Mouse (Mus musculus) C2C12 (cell line): ENCODE results near the gene Arid5b.

Experiments
- CEBPB ChIP-seq: IDR thresholded peaks from one replicate; pipeline ENCODE4 v1.6.1; 2011; ENCODE audit warnings: low read depth, mild to moderate bottlenecking, control low read depth, moderate library complexity
- CTCF ChIP-seq: IDR thresholded peaks from one replicate; pipeline ENCODE4 v1.5.1; 2011; ENCODE audit not compliant: control insufficient read depth, insufficient read depth, insufficient read length
- MAX ChIP-seq: IDR thresholded peaks from one replicate; pipeline ENCODE4 v1.6.1; 2011; ENCODE audit warnings: mild to moderate bottlenecking, control low read depth
- MYOG ChIP-seq: IDR thresholded peaks from one replicate; pipeline ENCODE4 v1.6.1; 2011; ENCODE audit not compliant: control insufficient read depth, insufficient read length; ENCODE audit errors: extremely low read depth

DNA sequence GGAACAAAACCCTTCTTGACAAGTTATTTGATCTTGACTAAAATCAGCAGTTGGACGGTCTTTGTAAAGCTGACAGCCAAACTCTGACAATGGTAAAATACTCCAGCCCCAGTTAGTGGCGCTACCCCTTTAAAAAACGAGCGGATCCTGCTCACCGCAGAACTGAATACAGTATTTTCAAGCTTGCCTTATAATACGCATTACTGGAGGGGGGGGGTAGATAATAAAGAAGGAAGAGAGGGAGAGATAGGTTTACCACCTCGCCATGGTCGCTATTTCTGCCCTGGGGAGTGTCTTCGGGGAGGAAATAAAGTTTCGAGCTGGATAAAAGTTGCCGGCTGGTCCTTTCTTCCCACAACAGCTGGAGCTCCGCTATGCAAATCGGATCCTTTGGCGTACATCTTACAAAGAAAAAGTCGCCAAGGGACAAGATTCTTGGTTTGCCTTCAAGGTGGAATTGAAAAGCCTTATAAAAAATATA lies 829 bp downstream of the Arid5b start:
- no peak for TF ChIP-seq CTCF
- no peak for TF ChIP-seq CEBPB
- no peak for TF ChIP-seq MYOG
- no peak for TF ChIP-seq MAX
